Mouse (Mus musculus) heart, embryonic 11.5 days (tissue): ENCODE measurements around the gene Tent4b. TPM values are rescaled to one million over a fixed set of nuclear protein-coding genes. Genes with fewer than 3 reads are reported as not detected.
"Not testable (repeated sequence)": the region's sequence is repeated elsewhere in the genome, so short reads cannot be mapped to it uniquely, and the experiment has no call there.

Experiments used
- ATAC-seq: fragments of 200-750 bp; cut with Nextera tagmentation; replicated peaks from 2 replicates; pipeline ENCODE4 v1.8.0; 2017; ENCODE audit warnings: moderate library complexity; ENCODE audit not compliant: insufficient number of reproducible peaks, low FRiP score, low TSS enrichment
- H3K27ac ChIP-seq: fragments of 300-500 bp; sonication (generic); 2 replicates; pipeline ENCODE4 v1.5.1; 2014; ENCODE audit warnings: mild to moderate bottlenecking, low read depth, low read length
- H3K27me3 ChIP-seq: fragments of 300-500 bp; sonication (generic); 2 replicates; pipeline ENCODE4 v1.6.1; 2014; ENCODE audit warnings: mild to moderate bottlenecking, low read length, mixed read lengths; ENCODE audit not compliant: control insufficient read depth, insufficient read depth
- H3K36me3 ChIP-seq: fragments of 300-500 bp; sonication (generic); 2 replicates; pipeline ENCODE4 v1.6.1; 2014; ENCODE audit warnings: mild to moderate bottlenecking, low read length, moderate library complexity, mixed read lengths; ENCODE audit not compliant: control insufficient read depth, insufficient read depth
- H3K4me1 ChIP-seq: fragments of 300-500 bp; sonication (generic); 2 replicates; pipeline ENCODE4 v1.6.1; 2014; ENCODE audit warnings: low read length; ENCODE audit not compliant: control insufficient read depth, insufficient read depth
- H3K4me2 ChIP-seq: fragments of 300-500 bp; sonication (generic); 2 replicates; pipeline ENCODE4 v1.6.1; 2014; ENCODE audit warnings: mild to moderate bottlenecking, moderate library complexity
- H3K4me3 ChIP-seq: fragments of 300-500 bp; sonication (generic); 2 replicates; pipeline ENCODE4 v1.5.1; 2014; ENCODE audit warnings: low read depth, low read length
- H3K9ac ChIP-seq: fragments of 300-500 bp; sonication (generic); 2 replicates; pipeline ENCODE4 v1.6.1; 2014; ENCODE audit warnings: mild to moderate bottlenecking, low read depth, low read length, moderate library complexity
- H3K9me3 ChIP-seq: fragments of 300-500 bp; sonication (generic); replicated peaks from 2 replicates; pipeline ENCODE4 v1.6.1; 2016; ENCODE audit warnings: low read length; ENCODE audit not compliant: control insufficient read depth
- WGBS: fragments of 180-500 bp; shearing (Covaris S2); extraction: QIAGEN DNeasy Blood & Tissue Kit; methylation state at CpG from one replicate; pipeline ENCODE4 v1.1.7; 2014; ENCODE audit not compliant: insufficient replicate concordance; 5-methylcytosine and 5-hydroxymethylcytosine counted together
- polyA plus RNA-seq: library from polyadenylated mRNA; unstranded; fragments of >200 nt; fragmentation: Nextera tagmentation; extraction: Ambion mirVana; gene quantifications from 2 replicates; pipeline ENCODE4 v1.2.1, GENCODE M21; 2014

Tent4b gene
- polyA plus RNA-seq, 1 experiment from 2014 or later: 9.7 TPM

- WGBS: 84% methylated on average over 5 of the region's 6 CpGs
Measured at GRCm38 (mm10) chr8:88209930-88210827, 11.2 kb downstream of the Tent4b start.

GRCm38 (mm10) chr8:88221353-88221752 lies 22.3 kb downstream of the Tent4b start:
- no peak overlapping the region for H3K4me2 ChIP-seq
- H3K36me3 ChIP-seq: no peaks in the 10 kb centered on the region
- no peaks in the 10 kb centered on the region for H3K4me1 ChIP-seq
- WGBS: 57% methylated on average over 4 of the region's 4 CpGs
- H3K9me3 ChIP-seq: no peaks in the 10 kb centered on the region
- no peaks in the 10 kb centered on the region for H3K27me3 ChIP-seq
- no peak overlapping the region for H3K9ac ChIP-seq
- H3K4me3 ChIP-seq: no peak overlapping the region
- no peak for ATAC-seq
- no peak overlapping the region for H3K27ac ChIP-seq

More at GRCm38 (mm10) chr8:88209930-88210827, 11.2 kb downstream of the Tent4b start:
- H3K9me3 ChIP-seq, H3K27ac ChIP-seq, H3K9ac ChIP-seq, H3K4me3 ChIP-seq, H3K36me3 ChIP-seq, H3K4me2 ChIP-seq, ATAC-seq, H3K4me1 ChIP-seq, H3K27me3 ChIP-seq: not testable (repeated sequence)

DNA sequence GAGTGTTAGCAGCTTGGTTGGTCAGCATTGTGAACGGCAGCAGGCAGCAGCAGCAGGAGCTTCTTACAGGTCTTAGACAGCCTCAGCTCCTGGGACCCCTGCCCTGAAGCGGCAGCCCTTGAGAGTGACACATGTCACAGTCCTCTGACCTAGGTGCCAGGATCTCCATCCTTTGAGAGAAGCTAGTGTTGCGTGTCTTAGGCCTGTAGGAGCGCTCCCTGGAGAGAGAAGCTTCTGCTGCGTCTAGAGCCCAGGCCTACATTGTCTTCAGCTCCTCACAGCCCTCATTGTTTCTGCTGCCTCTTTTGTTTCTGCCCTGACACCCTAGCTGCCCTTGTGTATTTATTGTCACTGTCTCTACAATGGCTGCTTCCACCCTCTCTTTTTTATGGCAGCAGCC lies 26.3 kb downstream of the Tent4b start:
- Histone ChIP-seq H3K36me3 (no peaks in the 10 kb centered on the region), H3K27me3 (no peaks in the 10 kb centered on the region), H3K27ac (no peak overlapping the region), H3K4me2 (no peak overlapping the region), H3K4me1 (peaks cover 10% of the 10 kb centered on the region; the same call in 1 of the 2 replicates), H3K9me3 (no peaks in the 10 kb centered on the region), H3K4me3 (no peak overlapping the region), H3K9ac (no peak overlapping the region)
- WGBS: 73% methylated on average over 5 of the region's 5 CpGs
- no peak for ATAC-seq

GRCm38 (mm10) chr8:88227851-88228250 lies 28.8 kb downstream of the Tent4b start:
- ATAC-seq: no peak
- Histone ChIP-seq H3K9ac (no peak overlapping the region), H3K27ac (no peak overlapping the region), H3K27me3 (no peaks in the 10 kb centered on the region), H3K36me3 (no peaks in the 10 kb centered on the region), H3K4me2 (no peak overlapping the region; the same call in 1 of the 2 replicates), H3K4me3 (no peak overlapping the region), H3K4me1 (peaks cover 10% of the 10 kb centered on the region; the same call in 1 of the 2 replicates), H3K9me3 (no peaks in the 10 kb centered on the region)
- 59% methylated on average over 6 of the region's 6 CpGs for WGBS

DNA sequence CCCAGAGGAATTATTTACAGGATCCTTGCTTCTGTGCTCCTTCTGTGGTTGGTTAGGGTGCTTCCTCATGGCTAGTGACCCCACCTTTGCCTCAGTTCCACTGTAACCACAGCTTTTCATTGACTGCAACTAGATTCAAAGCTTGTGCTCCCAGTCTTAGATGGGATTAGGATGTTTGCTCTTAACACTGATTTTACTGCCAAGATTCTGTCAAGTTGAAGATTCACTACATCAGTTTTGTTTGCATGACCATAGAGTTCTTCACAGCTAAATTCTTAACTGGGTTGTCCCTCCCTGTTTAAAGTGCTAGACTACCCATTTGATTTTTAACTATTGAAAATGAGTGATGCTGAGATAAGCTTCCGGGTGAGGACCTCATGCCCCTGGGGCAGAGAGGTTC lies 29.3 kb downstream of the Tent4b start:
- Histone ChIP-seq H3K4me3 (no peak overlapping the region), H3K4me2 (no peak overlapping the region; the same call in 1 of the 2 replicates), H3K36me3 (no peaks in the 10 kb centered on the region), H3K9ac (no peak overlapping the region), H3K4me1 (peaks cover 10% of the 10 kb centered on the region; the same call in 1 of the 2 replicates), H3K27me3 (no peaks in the 10 kb centered on the region), H3K9me3 (no peaks in the 10 kb centered on the region), H3K27ac (no peak overlapping the region)
- 62% methylated on average over 1 of the region's 1 CpGs for WGBS
- ATAC-seq: no peak

DNA sequence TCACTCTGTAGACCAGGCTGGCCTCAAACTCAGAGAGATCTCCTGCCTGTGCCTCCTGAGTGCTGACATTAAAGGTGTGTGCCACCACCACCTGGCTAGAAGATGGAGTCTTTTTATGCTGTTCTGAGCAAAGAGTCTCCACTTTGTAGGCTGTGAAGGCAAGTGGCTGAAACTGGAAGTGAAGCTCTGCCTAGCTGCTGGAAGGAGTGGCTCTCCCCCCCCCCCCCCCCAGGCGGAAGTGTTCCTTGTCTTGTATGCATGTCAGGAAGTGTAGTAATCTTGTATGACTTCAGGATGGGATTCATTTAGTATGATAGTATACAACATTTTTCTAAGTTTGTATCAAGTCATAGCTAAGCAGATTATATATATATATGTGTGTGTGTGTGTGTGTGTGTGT lies 29.8 kb downstream of the Tent4b start:
- H3K27me3 ChIP-seq: no peaks in the 10 kb centered on the region
- no peak overlapping the region for H3K27ac ChIP-seq
- H3K9me3 ChIP-seq: no peaks in the 10 kb centered on the region
- no peaks in the 10 kb centered on the region for H3K36me3 ChIP-seq
- no peak overlapping the region for H3K4me2 ChIP-seq
- ATAC-seq: no peak
- 44% methylated on average over 1 of the region's 1 CpGs for WGBS
- no peak overlapping the region for H3K4me3 ChIP-seq
- H3K9ac ChIP-seq: no peak overlapping the region
- H3K4me1 ChIP-seq: peaks cover 10% of the 10 kb centered on the region; the same call in 1 of the 2 replicates

- 81% methylated on average over 2 of the region's 2 CpGs for WGBS
- no peak for ATAC-seq
- no peak overlapping the region for H3K27ac ChIP-seq
- no peaks in the 10 kb centered on the region; the same call in 1 of the 2 replicates for H3K4me1 ChIP-seq
- no peaks in the 10 kb centered on the region for H3K27me3 ChIP-seq
- no peak overlapping the region for H3K9ac ChIP-seq
- no peak overlapping the region for H3K4me2 ChIP-seq
- H3K9me3 ChIP-seq: no peaks in the 10 kb centered on the region
- H3K4me3 ChIP-seq: no peak overlapping the region
- H3K36me3 ChIP-seq: no peaks in the 10 kb centered on the region
Measured at GRCm38 (mm10) chr8:88236666-88237065, 37.7 kb downstream of the Tent4b start.

DNA sequence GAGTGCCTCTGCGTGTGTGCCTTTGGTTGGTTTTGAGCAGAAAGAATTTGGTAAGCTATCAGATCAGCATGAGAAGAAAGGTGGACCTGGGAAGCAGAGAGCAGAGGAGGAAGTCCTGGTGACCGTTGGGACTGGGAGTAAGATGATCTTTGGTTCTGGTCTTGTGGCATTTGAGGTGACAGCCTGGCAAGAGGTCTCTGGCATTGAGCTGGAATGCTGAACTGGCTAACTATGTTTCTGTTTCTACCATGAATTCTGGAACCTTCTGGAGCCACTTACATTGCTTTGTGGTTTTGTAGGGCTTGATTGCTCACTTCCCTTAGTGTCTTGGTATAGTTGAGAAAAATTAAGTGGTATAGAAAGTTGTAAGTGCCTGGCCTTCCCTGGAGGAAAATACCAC lies 38.6 kb downstream of the Tent4b start:
- no peak for ATAC-seq
- no peak overlapping the region for H3K9ac ChIP-seq
- no peaks in the 10 kb centered on the region for H3K27me3 ChIP-seq
- no peaks in the 10 kb centered on the region for H3K36me3 ChIP-seq
- WGBS: 72% methylated on average over 2 of the region's 2 CpGs
- no peak overlapping the region for H3K4me3 ChIP-seq
- no peaks in the 10 kb centered on the region; the same call in 1 of the 2 replicates for H3K4me1 ChIP-seq
- no peak overlapping the region for H3K4me2 ChIP-seq
- H3K9me3 ChIP-seq: no peaks in the 10 kb centered on the region
- H3K27ac ChIP-seq: no peak overlapping the region
